Mouse (Mus musculus) T-helper 1 cell (primary cell): ENCODE results near the gene Dspp.

ENCODE experiments used
- in situ Hi-C: fragments of 300-600 bp; cut with MboI, MseI; formaldehyde crosslinking; loops from one replicate; pipeline ENCODE4 v1.15.1; 2025; ENCODE audit warnings: high pct_unique_total_duplicates

The Dspp gene

GRCm38 (mm10) chr5:104170412-104170811, at the start of gene Dspp:
TSS of gene Dspp (plus strand) at chr5:104170712.
- in situ Hi-C loops, result no loop called here

- in situ Hi-C loops, result no loop called here
Measured at GRCm38 (mm10) chr5:104124016-104124658, 46.4 kb upstream of the Dspp start.

DNA sequence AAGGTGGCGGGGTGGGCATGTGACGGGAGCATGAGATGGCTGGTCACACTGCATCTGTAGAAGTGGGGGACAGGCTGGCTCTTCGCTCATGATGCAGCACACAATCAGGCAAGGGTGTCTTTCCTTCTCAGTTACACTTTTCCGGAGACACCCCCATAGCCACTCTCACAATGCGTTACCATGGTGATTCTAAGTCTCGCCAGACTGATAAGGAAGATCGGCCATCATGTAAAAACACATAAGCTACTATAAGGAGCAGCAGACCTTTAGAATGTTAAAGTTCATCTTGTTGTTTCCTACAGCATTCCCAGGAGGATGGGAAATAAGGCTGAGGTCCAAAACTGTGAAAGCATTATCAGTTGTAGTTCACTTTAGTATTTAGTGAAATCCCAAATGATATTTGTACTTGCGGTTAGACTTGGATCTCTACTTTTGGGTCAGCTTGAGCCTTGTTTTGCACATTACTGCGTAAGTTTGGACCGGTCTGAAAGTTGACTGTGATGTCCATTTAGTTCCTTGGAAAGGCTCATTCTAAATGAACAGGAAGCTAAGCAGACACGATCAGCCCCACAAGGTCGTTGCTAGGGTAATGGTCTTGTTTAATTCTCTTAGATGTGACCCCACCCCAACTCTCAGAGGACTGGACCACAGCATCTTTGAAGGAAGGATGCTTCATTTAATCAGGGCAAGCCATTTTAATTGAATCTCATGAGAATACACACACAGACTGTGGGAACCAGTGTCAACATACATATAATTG, 43.8 kb upstream of the Dspp start:
- in situ Hi-C loops, result no loop called here

DNA sequence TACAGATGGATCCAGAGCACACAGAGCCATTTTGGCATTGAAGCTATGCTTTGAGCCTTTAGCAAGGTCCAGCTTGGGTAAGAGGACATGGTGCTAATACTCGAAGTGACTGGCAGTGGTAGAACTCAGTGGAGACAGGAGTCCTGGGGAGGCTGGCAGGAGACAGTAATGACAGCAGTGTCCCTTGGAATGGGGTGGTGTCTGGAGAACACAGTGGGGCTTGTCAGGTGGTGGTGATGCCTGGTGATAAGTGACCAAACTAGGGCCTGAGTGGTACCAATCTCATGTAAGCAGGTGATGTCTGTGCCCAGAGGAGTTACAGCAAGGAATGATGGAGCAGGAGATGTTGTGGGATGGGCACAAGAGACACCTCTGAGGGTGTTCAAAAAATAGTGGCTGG, 43.2 kb upstream of the Dspp start:
- in situ Hi-C loops, result no loop called here

DNA sequence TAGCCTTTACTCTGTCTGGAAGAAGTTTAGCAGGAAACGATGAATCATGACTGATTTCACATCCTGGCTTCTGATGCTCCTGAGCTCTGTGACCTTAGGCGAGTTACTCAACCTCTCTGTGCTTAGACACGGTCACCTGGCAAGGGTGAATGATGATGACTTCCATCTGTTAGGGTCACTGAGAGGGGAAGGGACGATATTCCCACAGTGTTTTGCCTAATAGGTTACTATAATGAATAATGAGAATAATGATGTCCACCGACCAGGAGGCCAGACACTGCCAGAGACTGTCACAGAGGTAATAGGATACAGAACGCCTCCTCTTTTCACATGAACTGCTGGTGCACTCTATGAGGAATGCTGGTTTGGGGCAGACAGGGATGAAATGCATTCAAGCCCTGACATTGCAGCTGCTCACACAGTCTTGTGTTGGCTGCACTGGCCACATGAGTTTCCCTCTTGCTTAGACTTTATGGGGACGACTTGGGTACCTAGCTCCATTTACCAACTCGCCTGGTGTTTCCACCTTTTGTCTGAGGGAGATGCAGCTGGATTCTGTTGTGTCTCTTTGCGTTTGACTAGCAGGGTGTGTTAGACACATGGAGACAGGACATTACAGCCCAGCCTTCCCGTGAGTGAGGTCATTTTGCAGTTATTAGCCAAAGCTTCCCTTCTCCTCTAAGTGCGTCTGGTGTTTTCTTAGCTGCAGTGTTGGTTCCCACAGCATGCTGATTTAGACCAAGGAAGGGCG, 42.1 kb upstream of the Dspp start:
- in situ Hi-C loops, result no loop called here

GRCm38 (mm10) chr5:104130891-104131290, 39.6 kb upstream of the Dspp start:
- in situ Hi-C loops, result no loop called here

- in situ Hi-C loops, result no loop called here
Measured at GRCm38 (mm10) chr5:104131544-104131943, 39.0 kb upstream of the Dspp start.

GRCm38 (mm10) chr5:104133752-104134151, 36.8 kb upstream of the Dspp start:
- in situ Hi-C loops, result no loop called here

DNA sequence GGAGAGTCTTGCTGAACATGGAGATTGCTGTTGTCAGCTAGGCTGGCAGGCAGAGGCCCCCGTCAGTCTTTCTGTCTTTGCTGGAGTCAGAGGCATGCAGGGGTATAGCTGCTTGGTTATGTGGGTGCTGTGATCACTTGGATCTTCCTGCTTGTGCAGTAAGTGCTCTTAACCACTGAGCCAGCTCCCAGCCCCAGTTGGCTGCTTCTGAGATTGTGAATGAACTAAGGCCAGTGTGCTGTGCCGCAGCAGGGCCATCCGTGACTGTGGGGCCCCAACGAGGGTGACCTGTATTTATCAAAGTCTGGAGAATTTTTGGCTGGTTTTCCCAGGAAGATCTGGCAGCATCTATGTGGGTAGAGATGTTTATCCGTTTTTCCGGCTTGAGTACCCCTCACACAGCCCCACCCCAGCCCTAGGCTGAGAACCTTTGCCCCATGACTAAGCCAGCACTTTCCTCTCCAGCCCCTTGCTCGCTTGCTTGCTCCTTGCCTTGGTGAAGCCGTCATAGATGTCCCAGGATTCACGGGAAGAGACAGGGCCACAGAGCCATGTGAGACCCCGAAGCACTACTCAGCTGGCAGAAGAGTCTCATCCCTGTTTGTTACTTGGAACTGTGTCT, 32.5 kb upstream of the Dspp start:
- in situ Hi-C loops, result no loop called here

- in situ Hi-C loops, result no loop called here
Measured at GRCm38 (mm10) chr5:104141067-104141466, 29.4 kb upstream of the Dspp start.

DNA sequence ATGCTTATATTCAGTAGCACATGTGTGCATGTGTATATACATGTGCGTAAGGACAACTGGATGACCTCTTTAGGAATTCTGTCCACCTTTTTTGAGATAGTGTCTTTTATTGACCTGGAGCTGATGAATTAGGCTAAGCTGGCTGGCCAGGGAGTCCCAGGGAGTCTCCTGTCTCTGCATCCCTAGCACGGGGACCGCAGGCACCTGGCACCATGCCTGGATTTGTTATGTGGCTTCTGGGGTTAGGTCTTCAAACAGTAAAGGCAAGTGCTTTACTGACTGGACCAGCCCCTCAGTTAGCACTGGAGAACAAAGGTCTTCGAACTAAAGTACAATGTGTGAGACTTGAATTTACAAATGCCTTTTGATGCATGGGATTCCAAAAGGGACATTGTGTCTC, 26.5 kb upstream of the Dspp start:
- in situ Hi-C loops, result no loop called here

GRCm38 (mm10) chr5:104149349-104149748, 21.2 kb upstream of the Dspp start:
- in situ Hi-C loops, result no loop called here

DNA sequence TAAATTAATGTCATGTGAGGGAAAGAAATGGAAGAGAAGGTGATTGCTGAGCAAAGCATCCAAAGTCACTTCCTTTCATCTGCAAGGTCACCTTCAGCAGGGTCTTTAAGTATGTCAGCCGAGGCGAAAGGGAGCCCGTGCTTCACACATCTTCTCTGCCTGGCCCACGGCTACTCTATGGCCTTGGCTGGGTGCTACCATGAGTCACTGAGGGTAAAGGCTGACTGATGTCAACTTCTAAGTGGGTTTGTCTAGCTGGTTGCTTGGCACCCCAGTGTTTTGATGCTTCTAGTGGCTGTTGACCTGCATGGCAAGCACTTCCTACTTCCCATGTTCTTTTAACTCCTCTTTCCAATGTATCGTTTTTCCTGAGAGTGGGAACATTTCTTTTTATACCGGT, 20.3 kb upstream of the Dspp start:
- in situ Hi-C loops, result no loop called here

GRCm38 (mm10) chr5:104157701-104158100, 12.8 kb upstream of the Dspp start:
- in situ Hi-C loops, result no loop called here

DNA sequence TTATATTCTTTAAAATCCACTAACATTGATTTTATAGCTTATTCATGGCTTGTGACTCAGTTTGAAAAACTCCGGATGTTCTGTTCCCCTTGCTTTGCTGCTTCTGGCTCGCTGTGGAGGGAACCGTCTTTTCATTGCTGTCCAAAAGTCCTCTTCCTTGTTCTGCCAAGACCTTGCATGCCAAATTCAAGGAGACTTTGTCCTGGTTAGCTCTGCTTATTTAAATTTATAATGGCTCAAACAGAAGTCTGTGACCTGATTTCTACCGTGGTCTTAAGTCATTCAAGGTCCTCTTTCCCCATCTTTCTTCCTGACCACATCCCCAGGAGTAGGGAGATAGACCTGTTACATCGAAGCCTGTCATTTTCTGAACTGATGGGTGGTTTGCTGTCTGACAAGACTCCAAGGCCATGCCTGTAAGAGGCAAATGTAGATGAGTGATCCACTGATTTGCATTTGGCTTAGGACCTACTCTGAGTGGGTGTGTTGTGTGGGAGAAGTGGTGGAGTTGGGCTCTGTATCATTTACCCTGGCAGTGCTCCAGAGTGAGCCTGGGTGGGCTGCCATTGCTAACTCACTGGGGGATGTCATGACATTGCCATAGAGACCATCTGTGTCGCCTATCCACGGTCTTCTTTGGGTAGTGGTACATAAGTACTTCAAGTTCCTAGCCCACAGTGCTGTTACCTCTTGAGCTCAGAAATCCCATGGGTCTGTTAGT, 12.0 kb upstream of the Dspp start:
- in situ Hi-C loops, result no loop called here

GRCm38 (mm10) chr5:104160581-104160980, 9.9 kb upstream of the Dspp start:
- in situ Hi-C loops, result no loop called here

- in situ Hi-C loops, result no loop called here
Measured at GRCm38 (mm10) chr5:104161390-104161789, 9.1 kb upstream of the Dspp start.

DNA sequence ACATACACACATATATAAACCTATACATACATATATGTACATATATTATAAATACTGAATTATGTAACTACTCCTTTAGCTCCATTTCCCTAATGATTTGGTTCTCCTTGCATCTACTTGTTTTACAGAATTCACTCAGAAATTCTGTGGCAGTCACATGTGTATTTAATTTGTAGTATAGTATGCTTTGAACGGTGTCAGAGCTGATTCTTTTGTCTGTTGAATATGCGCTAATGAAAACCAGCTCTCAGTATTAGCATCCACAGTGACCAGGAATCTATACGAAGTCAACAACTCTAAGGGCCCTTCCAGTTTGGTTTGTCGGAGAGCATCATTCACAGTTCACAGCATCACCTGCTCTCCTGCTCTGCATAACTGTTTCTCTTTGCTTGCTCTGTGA, 7.0 kb upstream of the Dspp start:
- in situ Hi-C loops, result no loop called here

GRCm38 (mm10) chr5:104173094-104173493, 2.6 kb downstream of the Dspp start:
- in situ Hi-C loops, result no loop called here

DNA sequence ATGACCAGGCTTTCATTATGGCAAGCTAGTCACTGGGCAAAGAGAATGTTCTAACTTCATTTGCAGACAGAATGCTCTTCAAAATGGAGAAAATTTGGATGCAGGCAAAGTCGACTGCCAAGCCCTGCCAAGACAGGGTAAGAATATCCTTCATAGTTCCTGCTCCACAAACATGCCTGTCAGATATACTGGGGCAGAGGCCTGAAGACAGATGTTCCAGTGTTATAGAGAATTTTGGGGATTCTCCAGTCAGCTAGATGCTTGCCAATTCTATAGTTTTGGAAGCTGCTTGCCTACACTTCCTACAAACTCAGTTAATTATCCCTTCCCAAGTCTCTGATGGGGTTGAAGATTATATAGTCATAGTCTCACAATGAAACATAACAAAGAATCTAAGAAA, 13.2 kb downstream of the Dspp start:
- in situ Hi-C loops, result no loop called here

DNA sequence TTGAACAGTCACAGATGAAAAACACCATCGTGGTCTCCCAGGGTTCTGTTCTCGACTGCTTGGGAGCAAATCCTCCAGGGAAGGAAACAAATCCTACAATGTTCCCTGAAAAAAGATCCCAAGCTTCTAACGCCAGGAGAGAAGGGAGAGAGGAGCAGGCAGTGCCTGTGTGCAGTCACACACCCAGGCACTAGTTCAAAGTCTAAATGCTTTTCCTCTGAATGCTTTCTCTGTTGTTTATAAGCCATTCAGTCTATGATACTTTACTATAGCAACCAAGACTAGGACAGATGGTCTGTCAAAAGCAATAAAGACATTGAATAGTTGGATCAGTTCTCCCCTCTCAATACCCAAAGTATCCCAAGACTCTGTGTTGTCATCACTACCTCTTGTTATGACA, 16.8 kb downstream of the Dspp start:
- in situ Hi-C loops, result no loop called here

GRCm38 (mm10) chr5:104195086-104195485, 24.6 kb downstream of the Dspp start:
- in situ Hi-C loops, result no loop called here
